Mouse (Mus musculus) left cerebral cortex, postnatal 4 days (tissue): ENCODE results near the gene Ogn. TPM values are rescaled to one million over a fixed set of nuclear protein-coding genes. Genes with fewer than 3 reads are reported as not detected.
A peak's percentile ranks its signal among the peaks of the same experiment; 100 is the strongest.

ENCODE experiments used
- DNase-seq: peaks from one replicate; pipeline ENCODE4 v3.0.0-alpha.2; 2022
- intact Hi-C: fragments of 180-260 bp; cut with DNase I; formaldehyde crosslinking; loops from one replicate; pipeline ENCODE4 v1.15.1; 2025
- total RNA-seq, 2 experiments: library from RNA; stranded (reverse); gene quantifications; 2 replicates each; pipeline ENCODE4 v1.2.3; 2021

Ogn gene
- total RNA-seq, 2 experiments from 2014 or later: 11.3 to 11.4 TPM

DNA sequence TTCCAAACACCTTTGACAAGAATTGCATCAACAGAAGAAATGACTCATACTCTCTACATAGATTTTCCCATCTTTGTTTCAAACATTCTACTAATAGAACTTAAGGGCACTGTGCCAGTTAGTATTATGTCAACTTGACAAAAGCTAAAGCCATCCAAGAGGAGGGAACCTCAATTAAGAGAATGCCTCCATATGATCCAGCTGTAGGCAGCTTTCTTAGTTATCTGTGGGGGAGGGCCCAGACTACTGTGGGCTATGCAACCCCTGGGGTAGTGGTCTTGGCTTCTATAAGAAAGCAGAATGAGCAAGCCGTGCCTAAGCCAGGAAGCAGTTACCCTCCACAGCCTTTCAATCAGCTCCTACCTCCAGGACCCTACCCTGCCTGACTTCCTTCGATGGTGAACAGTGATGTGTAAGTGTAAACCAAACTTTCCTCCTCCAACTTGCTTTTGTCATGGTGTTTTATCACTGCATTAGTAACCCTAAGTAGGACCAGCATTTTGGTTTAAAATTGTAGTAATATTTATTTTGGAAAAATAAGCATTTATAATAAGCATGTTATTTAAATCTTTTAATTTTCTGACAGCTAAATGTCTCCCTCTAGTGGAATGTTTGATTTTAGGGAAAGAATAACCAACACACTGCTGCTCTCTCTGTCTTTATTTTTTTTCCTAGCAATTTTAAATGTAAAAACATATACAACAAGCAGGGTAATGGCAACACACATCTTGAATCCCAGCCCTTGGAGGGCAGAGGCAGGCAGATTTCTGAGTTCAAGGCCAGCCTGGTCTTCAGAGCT, 37.1 kb downstream of the Ogn start:
- intact Hi-C loops: loop anchor here (5.0 kb wide), 1 partner anchor 198 kb away; no protein-coding TSS in a partner anchor
- DNase-seq: no peak

- no peak for DNase-seq
- intact Hi-C loops: loop anchor here (5.0 kb wide), 1 partner anchor 199 kb away; no protein-coding TSS in a partner anchor
These were observed 38.2 kb downstream of the Ogn start for GRCm38 (mm10) chr13:49646019-49646418.

GRCm38 (mm10) chr13:49651136-49651535, 43.3 kb downstream of the Ogn start:
- intact Hi-C loops: no loop called here
- DNase-seq: no peak

- intact Hi-C loops: no loop called here
- no peak for DNase-seq
These were observed 44.0 kb downstream of the Ogn start for GRCm38 (mm10) chr13:49651781-49652351.

DNA sequence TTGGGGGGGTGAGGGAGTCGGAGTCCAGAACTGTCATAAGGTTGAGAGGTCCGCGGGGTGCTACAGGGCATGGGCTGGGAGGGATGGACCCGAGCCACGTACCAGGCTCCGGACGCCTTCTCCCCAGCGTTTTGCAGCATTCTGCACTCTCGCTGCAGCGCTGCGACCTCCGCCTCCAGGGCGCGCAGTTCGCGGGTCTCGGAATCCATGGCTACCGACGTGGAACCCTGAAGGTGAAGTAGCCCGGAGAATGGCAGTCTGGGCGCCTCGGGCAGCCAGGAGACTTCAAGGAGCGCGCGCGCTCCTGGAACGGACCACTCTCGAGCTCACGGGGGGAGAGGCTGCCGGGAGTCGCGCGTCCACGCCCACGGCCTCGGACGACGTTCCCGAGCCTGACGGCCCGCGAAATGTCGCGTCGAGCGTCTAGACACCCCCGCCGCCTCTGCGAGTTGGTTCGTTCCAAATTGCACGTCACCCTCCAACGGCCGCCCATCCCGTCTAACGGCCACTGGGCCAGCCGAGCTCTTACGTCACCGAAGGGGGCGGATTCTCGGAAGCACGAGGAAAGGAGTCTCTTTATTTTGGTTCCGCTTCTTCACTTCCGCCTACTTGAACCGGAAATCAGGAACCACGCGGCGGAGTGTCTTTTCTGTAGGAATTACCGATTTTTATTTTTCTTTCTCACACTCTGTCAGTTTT, 44.8 kb downstream of the Ogn start, which contains the start of the genes Cenpp and Nol8:
Cenpp (minus strand) TSS at position 305 of the 699 bp plus-strand sequence.
Nol8 (plus strand) TSS at position 598 of the 699 bp plus-strand sequence.
- intact Hi-C loops: no loop called here
- peak; percentile 100 for DNase-seq

GRCm38 (mm10) chr13:49653180-49653541, 45.3 kb downstream of the Ogn start:
- peak; percentile 46 for DNase-seq
- intact Hi-C loops: no loop called here

Other genes with a start within 250 kb of the Ogn start
- gene Ippk, start 186.8 kb upstream of the Ogn start, total RNA-seq: 10 to 100 TPM; 12.7 to 12.8 TPM
- gene Tes3-ps, start 114.7 kb upstream of the Ogn start, total RNA-seq: 1 to 10 TPM; 2.4 to 2.8 TPM
- 1 to 10 TPM; 1.7 to 1.9 TPM for gene Ecm2, start 103.2 kb upstream of the Ogn start, total RNA-seq
- 1 to 10 TPM in 1 of 2 experiments, under 1 TPM in 1; 0.89 to 1.1 TPM for gene Aspn, start 63.6 kb upstream of the Ogn start, total RNA-seq
- 1 to 10 TPM; 1.2 to 1.4 TPM for gene Omd, start 25.6 kb upstream of the Ogn start, total RNA-seq
- 1 to 10 TPM; 2.5 to 3.0 TPM for gene Cenpp, start 44.7 kb downstream of the Ogn start, total RNA-seq
- 10 to 100 TPM; 29.2 to 29.3 TPM for gene Nol8, start 45.0 kb downstream of the Ogn start, total RNA-seq
- 10 to 100 TPM; 83.6 to 90.5 TPM for gene Iars, start 74.1 kb downstream of the Ogn start, total RNA-seq
- gene Gm30302, start 191.0 kb downstream of the Ogn start, total RNA-seq: not detected